Comparison of ENCODE assay signal across 16 mouse cellular contexts in the genomic region with DNA sequence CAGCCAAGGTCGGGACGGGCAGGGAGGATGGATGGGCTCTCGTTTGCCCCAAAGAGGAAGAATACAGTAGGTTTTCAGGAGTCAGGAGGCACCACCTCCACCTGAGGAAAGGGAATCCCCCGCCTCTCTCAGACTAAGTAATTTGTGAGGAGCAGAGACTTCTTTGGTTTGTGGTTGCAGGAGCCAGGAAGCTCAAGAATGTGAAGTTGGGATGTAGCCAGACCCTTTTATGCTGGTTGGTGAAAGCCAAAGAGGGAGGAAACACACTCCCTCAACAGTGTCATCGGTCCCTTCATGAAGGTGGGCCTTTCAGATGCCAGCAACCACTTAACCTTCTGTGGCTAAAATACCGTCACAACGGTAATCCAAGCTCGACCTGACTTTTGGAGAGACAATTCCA.
"Had no signal": no experiment of that assay in that cellular context is flagged by ENCODE, and none has a peak within 500 bp of the region (broad histone marks: within the 10 kb centered on the region; RNA-seq: fewer than 3 reads in every experiment).

No protein-coding gene starts in this region.

- DNase-seq: liver, postnatal 0 days; lung, adult 2 months; lung, postnatal 36 days; right cerebral cortex, postnatal 14 days; thymus, adult 18-20 months; thymus, postnatal 14 days; thymus, postnatal 36 days had no signal

- H3K9me3 ChIP-seq: liver, embryonic 15.5 days; lung, embryonic 15.5 days; midbrain, embryonic 13.5 days; midbrain, embryonic 15.5 days; neural tube, embryonic 12.5 days had no signal

- H3K27me3 ChIP-seq: liver, embryonic 15.5 days; lung, embryonic 15.5 days; megakaryocyte, embryonic 14.5 days; midbrain, embryonic 13.5 days; midbrain, embryonic 15.5 days; neural tube, embryonic 12.5 days had no signal

- ATAC-seq: liver, postnatal 0 days; lung, postnatal 0 days; midbrain, embryonic 13.5 days; midbrain, embryonic 15.5 days had no signal

- H3K4me3 ChIP-seq: liver, embryonic 15.5 days; lung, embryonic 15.5 days; megakaryocyte, embryonic 14.5 days; midbrain, embryonic 13.5 days; midbrain, embryonic 15.5 days; neural tube, embryonic 12.5 days had no signal

- H3K27ac ChIP-seq: liver, embryonic 15.5 days; lung, embryonic 15.5 days; macrophage; midbrain, embryonic 13.5 days; midbrain, embryonic 15.5 days; neural tube, embryonic 12.5 days had no signal

- H3K36me3 ChIP-seq: liver, embryonic 15.5 days; lung, embryonic 15.5 days; midbrain, embryonic 13.5 days; midbrain, embryonic 15.5 days; neural tube, embryonic 12.5 days had no signal

- H3K9ac ChIP-seq: liver, embryonic 15.5 days; liver, postnatal 0 days; lung, embryonic 15.5 days; midbrain, embryonic 13.5 days; midbrain, embryonic 15.5 days; neural tube, embryonic 12.5 days had no signal

- H3K4me2 ChIP-seq: liver, embryonic 15.5 days; lung, embryonic 15.5 days; midbrain, embryonic 11.5 days; midbrain, embryonic 13.5 days; midbrain, embryonic 15.5 days; neural tube, embryonic 12.5 days had no signal

- H3K4me1 ChIP-seq: liver, embryonic 15.5 days; megakaryocyte, embryonic 14.5 days had no signal
